Mouse (Mus musculus) embryonic facial prominence, embryonic 15.5 days (tissue): Measurements from ENCODE around the gene Zbtb14. TPM values are rescaled to one million over a fixed set of nuclear protein-coding genes. Genes with fewer than 3 reads are reported as not detected.

Source experiments
- ATAC-seq: fragments of 200-750 bp; cut with Nextera tagmentation; 2 replicates; pipeline ENCODE4 v1.8.0; 2017; ENCODE audit warnings: low read depth, moderate TSS enrichment; ENCODE audit not compliant: insufficient number of reproducible peaks, low FRiP score, low TSS enrichment
- H3K27ac ChIP-seq: fragments of 300-500 bp; sonication (generic); replicated peaks from 2 replicates; pipeline ENCODE4 v1.5.1; 2015; ENCODE audit warnings: mild to moderate bottlenecking, inconsistent platforms
- H3K27me3 ChIP-seq: fragments of 300-500 bp; sonication (generic); 2 replicates; pipeline ENCODE4 v1.6.1; 2015; ENCODE audit warnings: inconsistent platforms
- H3K36me3 ChIP-seq: fragments of 300-500 bp; sonication (generic); 2 replicates; pipeline ENCODE4 v1.6.1; 2015; ENCODE audit warnings: mild to moderate bottlenecking, inconsistent platforms
- H3K4me1 ChIP-seq: fragments of 300-500 bp; sonication (generic); 2 replicates; pipeline ENCODE4 v1.6.1; 2015; ENCODE audit warnings: inconsistent platforms
- H3K4me2 ChIP-seq: fragments of 300-500 bp; sonication (generic); replicated peaks from 2 replicates; pipeline ENCODE4 v1.6.1; 2015; ENCODE audit warnings: mild to moderate bottlenecking, inconsistent platforms
- H3K4me3 ChIP-seq: fragments of 300-500 bp; sonication (generic); replicated peaks from 2 replicates; pipeline ENCODE4 v1.5.1; 2015; ENCODE audit warnings: mild to moderate bottlenecking, inconsistent platforms
- H3K9ac ChIP-seq: fragments of 300-500 bp; sonication (generic); 2 replicates; pipeline ENCODE4 v1.6.1; 2015; ENCODE audit warnings: inconsistent platforms
- H3K9me3 ChIP-seq: fragments of 300-500 bp; sonication (generic); replicated peaks from 2 replicates; pipeline ENCODE4 v1.6.1; 2016; ENCODE audit warnings: inconsistent platforms
- WGBS: fragments of 180-500 bp; shearing (Covaris S2); methylation state at CpG from one replicate; pipeline ENCODE4 v1.1.7; 2015; 5-methylcytosine and 5-hydroxymethylcytosine counted together
- polyA plus RNA-seq: library from polyadenylated mRNA; unstranded; fragments of >200 nt; fragmentation: Nextera tagmentation; extraction: Ambion mirVana; gene quantifications from 2 replicates; pipeline ENCODE4 v1.2.1, GENCODE M21; 2015

Gene Zbtb14
- polyA plus RNA-seq, 1 experiment from 2014 or later, result 20.0 TPM

GRCm38 (mm10) chr17:69401146-69401545 is 18.3 kb downstream of the Zbtb14 start:
- H3K4me2 ChIP-seq, result no peak overlapping the region
- no peaks in the 10 kb centered on the region for H3K27me3 ChIP-seq
- no peaks in the 10 kb centered on the region for H3K9me3 ChIP-seq
- H3K36me3 ChIP-seq, result no peaks in the 10 kb centered on the region
- ATAC-seq, result no peak
- WGBS, result 71% methylated on average over 2 of the region's 2 CpGs
- H3K9ac ChIP-seq, result no peak overlapping the region
- no peak overlapping the region for H3K27ac ChIP-seq
- no peaks in the 10 kb centered on the region for H3K4me1 ChIP-seq
- H3K4me3 ChIP-seq, result no peak overlapping the region

DNA sequence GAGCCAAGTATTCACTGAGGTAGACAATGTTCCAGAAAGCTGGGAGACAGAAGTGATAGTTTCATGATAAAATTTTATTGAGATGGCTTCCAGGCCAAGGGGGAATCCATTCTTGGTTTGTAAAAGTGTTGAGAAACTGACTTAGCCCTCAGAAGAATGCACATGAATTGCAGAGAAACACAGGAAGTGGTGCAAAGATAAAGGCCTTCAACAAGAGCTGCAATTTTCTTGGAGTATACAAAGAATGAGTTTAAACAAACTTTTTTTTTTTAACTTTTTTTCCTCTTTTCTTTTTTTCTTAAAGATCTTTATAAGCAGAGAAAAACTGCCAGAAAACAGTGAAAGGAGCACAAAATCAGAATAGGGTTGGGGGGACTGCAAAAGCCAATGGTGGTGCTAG is 33.3 kb downstream of the Zbtb14 start:
- Histone ChIP-seq H3K36me3 (no peaks in the 10 kb centered on the region), H3K4me2 (peak overlapping the region; percentile 56), H3K4me1 (peaks cover 10% of the 10 kb centered on the region; the same call in 1 of the 2 replicates), H3K9me3 (no peaks in the 10 kb centered on the region), H3K27ac (no peak overlapping the region), H3K27me3 (no peaks in the 10 kb centered on the region), H3K9ac (no peak overlapping the region), H3K4me3 (peak overlapping the region; percentile 89)
- ATAC-seq, result no peak

DNA sequence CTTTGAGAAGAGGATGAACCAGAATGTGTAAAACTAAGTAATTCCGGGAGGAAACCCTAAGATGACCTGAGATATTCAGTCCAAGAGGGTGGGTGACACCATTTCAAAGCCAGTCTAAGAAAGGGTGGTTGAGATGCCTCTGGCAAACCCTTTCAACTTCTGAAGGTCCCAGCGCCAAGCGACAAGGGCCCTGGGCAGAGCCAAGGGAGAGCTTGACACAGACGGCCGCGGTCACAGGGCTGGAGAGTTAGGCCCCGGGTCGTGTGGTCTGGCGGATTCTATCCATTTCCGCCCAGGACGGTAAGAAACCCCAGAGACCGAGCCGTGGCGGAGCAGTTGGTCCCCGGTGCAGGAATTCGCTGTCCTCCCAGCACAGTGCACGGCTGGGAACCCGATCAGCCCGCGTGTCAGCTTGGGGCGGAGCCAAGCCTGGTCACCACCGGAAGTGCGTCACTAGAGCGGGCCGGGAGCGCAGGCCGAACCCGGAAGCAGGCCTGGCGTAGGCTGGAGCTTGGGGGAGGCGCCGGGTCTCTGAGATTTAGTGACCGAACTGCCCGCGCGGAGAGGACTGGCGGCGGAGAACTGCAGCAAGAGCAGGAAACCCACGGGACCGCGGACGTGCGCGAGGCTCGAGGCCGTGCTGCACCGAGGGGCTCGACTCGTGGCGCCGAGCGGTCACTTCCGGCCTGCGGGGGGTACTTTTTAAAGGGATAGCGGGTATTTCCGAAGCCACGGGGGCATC is 34.2 kb downstream of the Zbtb14 start:
- WGBS, result under 1% methylated on average over 56 of the region's 56 CpGs
- H3K36me3 ChIP-seq, result no peaks in the 10 kb centered on the region
- peak; percentile 99 for ATAC-seq
- peak overlapping the region; percentile 98 for H3K27ac ChIP-seq
- no peaks in the 10 kb centered on the region for H3K27me3 ChIP-seq
- peak overlapping the region; percentile 56 for H3K4me2 ChIP-seq
- peak overlapping the region; percentile 89 for H3K4me3 ChIP-seq
- peaks cover 10% of the 10 kb centered on the region; the same call in 1 of the 2 replicates for H3K4me1 ChIP-seq
- peak overlapping the region; percentile 86 for H3K9ac ChIP-seq
- H3K9me3 ChIP-seq, result no peaks in the 10 kb centered on the region

DNA sequence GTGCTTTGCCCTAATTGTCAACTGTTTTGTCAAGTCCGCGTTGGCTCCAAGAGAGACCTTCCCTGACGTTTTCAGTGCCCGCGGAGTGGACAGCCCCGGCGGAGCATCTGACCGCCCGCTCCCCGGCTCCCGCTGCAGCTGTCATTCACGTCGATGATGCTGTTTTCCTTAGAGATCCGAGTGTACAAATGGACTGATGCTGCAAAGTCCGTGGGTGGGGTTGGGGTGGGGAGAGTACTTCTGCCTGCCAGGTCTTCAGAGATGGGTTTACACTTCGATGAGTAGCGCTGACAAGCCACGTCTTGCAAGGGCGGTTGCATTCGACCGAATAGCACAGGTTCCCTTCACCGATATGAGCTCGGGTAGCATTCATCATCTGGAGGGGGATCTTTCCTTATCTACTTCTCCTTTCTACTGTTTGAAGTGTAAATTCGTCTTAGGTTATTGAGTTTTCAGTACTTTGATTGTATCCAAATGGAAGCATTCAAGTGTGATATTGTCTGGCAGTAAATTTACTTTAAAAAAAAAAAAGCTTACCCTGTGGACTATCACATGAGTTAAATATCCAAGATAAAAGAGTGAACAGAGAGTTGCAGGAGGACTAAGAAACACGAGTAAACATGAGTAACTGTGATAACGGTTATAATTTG is 35.0 kb downstream of the Zbtb14 start:
- peak overlapping the region; percentile 56 for H3K4me2 ChIP-seq
- H3K27ac ChIP-seq, result peak overlapping the region; percentile 98
- 0 out of 2 replicates have a peak, but pooled peaks have one; percentile 18 for ATAC-seq
- no peaks in the 10 kb centered on the region for H3K36me3 ChIP-seq
- peaks cover 10% of the 10 kb centered on the region; the same call in 1 of the 2 replicates for H3K4me1 ChIP-seq
- H3K27me3 ChIP-seq, result no peaks in the 10 kb centered on the region
- no peaks in the 10 kb centered on the region for H3K9me3 ChIP-seq
- peak overlapping the region; percentile 89 for H3K4me3 ChIP-seq
- WGBS, result 3% methylated on average over 26 of the region's 26 CpGs
- H3K9ac ChIP-seq, result peak overlapping the region; percentile 86

GRCm38 (mm10) chr17:69421592-69421991 is 38.7 kb downstream of the Zbtb14 start:
- no peak for ATAC-seq
- H3K27me3 ChIP-seq, result no peaks in the 10 kb centered on the region
- WGBS, result 3% methylated on average over 1 of the region's 1 CpGs

GRCm38 (mm10) chr17:69437836-69438235 is 55.0 kb downstream of the Zbtb14 start:
- WGBS, result 73% methylated on average over 5 of the region's 5 CpGs
- Histone ChIP-seq H3K27ac (no peak overlapping the region), H3K4me3 (no peak overlapping the region), H3K4me1 (peaks cover 14% of the 10 kb centered on the region), H3K9me3 (no peaks in the 10 kb centered on the region), H3K4me2 (no peak overlapping the region), H3K27me3 (peaks cover 45% of the 10 kb centered on the region), H3K36me3 (no peaks in the 10 kb centered on the region), H3K9ac (no peak overlapping the region)
- no peak for ATAC-seq

More at GRCm38 (mm10) chr17:69421592-69421991, 38.7 kb downstream of the Zbtb14 start:
- H3K9me3 ChIP-seq, result no peaks in the 10 kb centered on the region
- peaks cover 7% of the 10 kb centered on the region; the same call in 1 of the 2 replicates for H3K4me1 ChIP-seq
- no peak overlapping the region for H3K4me3 ChIP-seq
- no peak overlapping the region for H3K27ac ChIP-seq
- H3K9ac ChIP-seq, result no peak overlapping the region
- no peaks in the 10 kb centered on the region for H3K36me3 ChIP-seq
- H3K4me2 ChIP-seq, result no peak overlapping the region

DNA sequence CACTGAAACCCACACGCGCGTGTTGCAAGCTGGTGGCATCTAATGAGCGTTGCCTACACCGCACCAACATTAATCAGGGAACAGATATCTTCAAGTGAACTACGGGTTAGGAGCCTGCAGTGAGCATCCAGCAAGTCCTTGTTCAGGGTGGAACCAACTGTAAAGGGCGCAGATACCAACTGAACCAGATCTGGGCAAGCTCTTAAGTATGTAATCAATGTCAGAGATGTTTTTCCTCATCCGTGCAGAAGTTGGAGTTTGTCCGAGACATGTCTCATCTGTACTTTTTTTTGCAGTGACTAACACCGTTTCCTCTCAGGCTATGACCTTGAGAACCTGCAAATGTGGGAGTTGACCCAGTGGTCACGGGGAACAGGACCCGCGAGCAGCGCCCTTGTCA is 55.6 kb downstream of the Zbtb14 start:
- Histone ChIP-seq H3K9me3 (no peaks in the 10 kb centered on the region), H3K4me1 (peaks cover 14% of the 10 kb centered on the region), H3K27me3 (peaks cover 45% of the 10 kb centered on the region), H3K27ac (no peak overlapping the region), H3K4me2 (peak overlapping the region; percentile 73), H3K4me3 (peak overlapping the region; percentile 40), H3K9ac (no peak overlapping the region), H3K36me3 (no peaks in the 10 kb centered on the region)
- ATAC-seq, result no peak
- 31% methylated on average over 14 of the region's 14 CpGs for WGBS

- Histone ChIP-seq H3K4me1 (peaks cover 14% of the 10 kb centered on the region), H3K4me3 (peak within 1 kb of the TSS; percentile 40), H3K9ac (no peak within 1 kb of the TSS), H3K9me3 (no peaks in the 10 kb centered on the region), H3K36me3 (no peaks in the 10 kb centered on the region), H3K27ac (no peak within 1 kb of the TSS), H3K27me3 (peaks cover 45% of the 10 kb centered on the region), H3K4me2 (peak within 1 kb of the TSS; percentile 73)
- ATAC-seq, result peak; percentile 93
- under 1% methylated on average over 42 of the region's 44 CpGs for WGBS
Measured at GRCm38 (mm10) chr17:69438990-69439491, 56.2 kb downstream of the Zbtb14 start, which contains the start of gene Akain1. Gene Akain1, plus strand, starts transcription at chr17:69439326.

DNA sequence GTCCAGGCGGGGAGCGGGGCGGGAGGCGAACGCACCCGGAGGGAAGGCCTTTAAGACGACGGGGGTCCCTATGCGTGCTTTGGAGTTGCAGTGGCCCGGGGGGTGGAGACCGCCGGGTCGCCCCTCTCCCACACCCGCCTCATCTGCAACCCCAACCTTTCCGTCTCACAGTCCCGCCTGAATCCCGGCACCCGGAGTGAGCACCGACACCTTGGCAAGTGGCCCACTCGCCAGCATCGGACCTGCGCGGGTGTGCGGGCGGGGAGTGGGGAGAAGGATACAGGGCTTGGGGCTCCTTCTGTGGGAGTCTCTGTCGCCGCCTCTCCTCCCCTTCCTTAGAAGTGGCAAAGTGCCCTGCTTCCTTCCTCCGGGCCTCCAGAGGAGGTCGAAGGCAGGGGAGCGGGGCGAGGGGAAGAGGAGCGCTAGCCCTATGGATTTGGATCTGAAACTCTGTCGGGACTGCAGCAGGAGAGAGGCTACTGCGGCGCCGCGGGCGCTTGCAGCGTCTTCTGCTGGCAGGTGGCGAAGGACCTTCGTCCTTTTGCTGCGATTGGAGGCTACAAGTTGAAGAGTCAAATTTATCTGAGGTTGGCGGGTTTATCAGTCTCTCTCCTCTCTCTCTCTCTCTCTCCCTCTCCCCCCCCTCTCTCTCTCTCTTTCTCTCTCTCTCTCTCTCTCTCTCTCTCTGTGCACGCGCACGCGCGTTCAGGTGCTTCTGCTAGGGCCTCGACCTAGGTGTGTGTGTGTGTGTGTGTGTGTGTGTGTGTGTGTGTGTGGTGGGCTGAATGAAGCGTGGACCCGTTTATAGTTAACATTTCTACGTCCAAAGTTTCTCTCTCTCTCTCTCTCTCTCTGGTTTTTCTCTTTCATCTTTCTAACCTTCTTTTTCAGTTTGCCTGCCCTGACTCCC is 57.0 kb downstream of the Zbtb14 start:
- Histone ChIP-seq H3K9me3 (no peaks in the 10 kb centered on the region), H3K9ac (no peak overlapping the region), H3K27me3 (peaks cover 45% of the 10 kb centered on the region), H3K4me2 (peak overlapping the region; percentile 73), H3K27ac (no peak overlapping the region), H3K36me3 (no peaks in the 10 kb centered on the region), H3K4me1 (peaks cover 14% of the 10 kb centered on the region), H3K4me3 (peak overlapping the region; percentile 40)
- no peak for ATAC-seq
- WGBS, result under 1% methylated on average over 48 of the region's 52 CpGs
